Mouse (Mus musculus) heart, adult 8-10 months (tissue): Measurements from ENCODE around the gene Sp7. TPM values are rescaled to one million over a fixed set of nuclear protein-coding genes. Genes with fewer than 3 reads are reported as not detected.

Source experiments
- DNase-seq: peaks from one replicate; pipeline ENCODE4 v3.0.0; 2022; ENCODE audit warnings: low spot score
- total RNA-seq, 4 experiments: library from RNA; stranded (reverse); gene quantifications; 2 replicates each; pipeline ENCODE4 v1.2.4; 2022

Gene Sp7
- not detected for total RNA-seq

DNA sequence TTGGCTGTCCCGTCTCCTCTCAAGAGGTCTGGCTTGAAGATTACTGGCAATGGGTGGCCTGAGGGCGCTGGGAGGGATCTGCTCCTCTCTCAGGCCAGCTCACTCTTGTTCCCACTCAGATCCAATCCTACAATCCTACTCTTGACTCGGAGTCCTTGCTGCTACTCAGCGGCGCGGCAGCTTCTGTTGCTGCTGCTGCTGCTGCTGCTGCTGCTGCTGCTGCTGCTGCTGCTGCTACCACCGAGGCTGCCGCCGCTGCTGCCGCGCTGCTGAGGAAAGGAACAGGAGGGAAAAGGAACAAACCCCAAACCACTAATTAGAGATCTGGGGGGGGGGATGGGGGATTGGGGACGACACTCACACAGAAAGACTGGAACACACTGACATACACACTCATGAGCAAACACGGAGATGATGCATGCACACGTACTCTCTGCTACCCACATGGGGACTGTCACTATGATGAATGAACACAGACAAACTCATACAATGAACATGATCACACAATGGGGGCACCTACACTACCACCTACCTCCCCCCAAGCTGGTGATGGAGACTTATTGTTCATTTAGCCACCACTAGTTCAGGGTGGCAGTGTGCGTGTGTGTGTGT is at the start of gene Sp7:
Sp7 (minus strand) TSS at position 450 of the 612 bp plus-strand sequence.
- no peak for DNase-seq

DNA sequence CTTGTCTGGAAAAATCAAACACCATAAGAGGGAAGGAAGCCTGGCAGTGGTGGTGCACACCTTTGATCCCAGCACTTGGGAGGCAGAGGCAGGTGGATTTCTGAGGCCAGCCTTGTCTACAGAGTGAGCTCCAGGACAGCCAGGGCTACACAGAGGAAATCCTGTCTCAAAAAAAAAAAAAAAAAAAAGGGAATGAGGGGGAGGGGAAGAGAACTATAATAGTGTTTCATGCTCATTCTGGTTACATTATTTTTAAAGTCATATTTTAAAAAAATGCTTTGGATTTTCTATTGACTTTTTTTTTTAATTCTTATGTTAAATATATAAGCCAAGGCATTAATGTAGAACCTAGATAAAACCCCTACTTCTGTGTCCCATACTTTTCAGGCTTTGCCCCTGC is 46.7 kb upstream of the Sp7 start:
- DNase-seq = no peak

DNA sequence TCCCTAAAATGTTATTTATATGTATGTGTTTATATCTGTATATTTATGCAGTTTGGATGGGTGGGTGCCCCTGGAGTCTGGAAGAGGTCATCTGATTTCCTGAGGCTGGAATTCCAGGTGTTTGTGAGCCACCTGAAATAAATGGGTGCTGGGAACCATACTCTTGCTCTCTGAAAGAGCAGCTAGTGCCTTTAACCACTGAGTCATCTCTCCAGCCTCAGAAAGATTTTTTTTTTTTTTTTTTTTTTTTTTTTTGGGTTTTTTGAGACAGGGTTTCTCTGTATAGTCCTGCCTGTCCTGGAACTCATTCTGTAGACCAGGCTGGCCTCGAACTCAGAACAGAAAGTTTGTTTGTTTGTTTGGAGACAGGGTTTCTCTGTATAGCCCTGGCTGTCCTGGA is 44.1 kb upstream of the Sp7 start:
- no peak for DNase-seq

DNA sequence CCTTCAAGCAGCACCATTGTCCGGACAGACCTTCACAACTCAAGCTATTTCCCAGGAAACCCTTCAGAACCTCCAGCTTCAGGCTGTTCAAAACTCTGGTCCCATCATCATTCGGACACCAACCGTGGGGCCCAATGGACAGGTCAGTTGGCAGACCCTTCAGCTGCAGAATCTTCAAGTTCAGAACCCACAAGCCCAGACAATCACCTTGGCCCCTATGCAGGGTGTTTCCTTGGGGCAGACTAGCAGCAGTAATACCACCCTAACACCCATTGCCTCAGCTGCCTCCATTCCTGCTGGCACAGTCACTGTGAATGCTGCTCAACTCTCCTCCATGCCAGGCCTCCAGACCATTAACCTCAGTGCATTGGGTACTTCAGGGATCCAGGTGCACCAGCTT is 42.3 kb upstream of the Sp7 start:
- no peak for DNase-seq

DNA sequence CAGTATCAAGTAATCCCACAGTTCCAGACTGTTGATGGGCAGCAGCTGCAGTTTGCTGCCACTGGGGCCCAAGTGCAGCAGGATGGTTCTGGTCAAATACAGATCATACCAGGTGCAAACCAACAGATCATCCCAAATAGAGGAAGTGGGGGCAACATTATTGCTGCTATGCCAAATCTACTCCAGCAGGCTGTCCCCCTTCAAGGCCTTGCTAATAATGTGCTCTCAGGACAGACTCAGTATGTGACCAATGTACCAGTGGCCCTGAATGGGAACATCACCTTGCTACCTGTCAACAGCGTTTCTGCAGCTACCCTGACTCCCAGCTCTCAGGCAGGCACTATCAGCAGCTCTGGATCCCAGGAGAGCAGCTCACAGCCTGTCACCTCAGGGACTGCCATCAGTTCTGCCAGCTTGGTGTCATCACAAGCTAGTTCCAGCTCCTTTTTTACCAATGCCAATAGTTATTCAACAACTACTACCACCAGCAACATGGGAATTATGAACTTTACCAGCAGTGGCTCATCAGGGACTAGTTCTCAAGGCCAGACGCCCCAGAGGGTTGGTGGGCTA is 41.7 kb upstream of the Sp7 start:
- DNase-seq = no peak

DNA sequence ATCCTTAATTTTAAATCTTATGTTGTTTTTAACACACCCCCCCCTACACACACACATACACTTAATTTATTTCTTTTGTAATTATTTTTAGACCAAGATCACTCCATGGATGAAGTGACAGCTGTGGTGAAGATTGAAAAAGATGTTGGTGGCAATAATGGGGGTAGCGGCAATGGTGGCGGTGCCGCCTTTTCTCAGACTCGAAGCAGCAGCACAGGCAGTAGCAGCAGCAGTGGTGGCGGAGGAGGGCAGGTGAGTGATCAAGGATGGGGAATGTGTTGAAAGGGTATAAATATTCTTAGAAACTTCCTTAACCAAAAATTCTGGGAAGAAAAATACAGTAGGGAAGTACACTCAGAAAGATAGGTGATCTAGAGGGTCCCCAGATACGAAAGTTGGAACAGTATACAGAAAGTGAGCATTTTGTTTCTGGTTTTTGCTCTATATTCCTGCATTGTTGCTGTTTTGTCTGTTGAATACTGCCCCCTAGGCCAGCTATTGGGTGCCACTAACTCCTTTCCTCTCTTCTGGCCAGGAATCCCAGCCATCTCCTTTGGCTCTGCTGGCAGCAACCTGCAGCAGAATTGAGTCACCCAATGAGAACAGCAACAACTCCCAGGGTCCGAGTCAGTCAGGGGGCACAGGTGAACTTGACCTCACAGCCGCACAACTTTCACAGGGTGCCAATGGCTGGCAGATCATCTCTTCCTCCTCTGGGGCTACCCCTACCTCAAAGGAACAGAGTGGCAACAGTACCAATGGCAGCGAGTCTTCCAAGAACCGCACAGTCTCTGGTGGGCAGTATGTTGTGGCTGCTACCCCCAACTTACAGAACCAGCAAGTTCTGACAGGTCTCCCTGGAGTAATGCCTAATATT is 40.9 kb upstream of the Sp7 start:
- DNase-seq = no peak

DNA sequence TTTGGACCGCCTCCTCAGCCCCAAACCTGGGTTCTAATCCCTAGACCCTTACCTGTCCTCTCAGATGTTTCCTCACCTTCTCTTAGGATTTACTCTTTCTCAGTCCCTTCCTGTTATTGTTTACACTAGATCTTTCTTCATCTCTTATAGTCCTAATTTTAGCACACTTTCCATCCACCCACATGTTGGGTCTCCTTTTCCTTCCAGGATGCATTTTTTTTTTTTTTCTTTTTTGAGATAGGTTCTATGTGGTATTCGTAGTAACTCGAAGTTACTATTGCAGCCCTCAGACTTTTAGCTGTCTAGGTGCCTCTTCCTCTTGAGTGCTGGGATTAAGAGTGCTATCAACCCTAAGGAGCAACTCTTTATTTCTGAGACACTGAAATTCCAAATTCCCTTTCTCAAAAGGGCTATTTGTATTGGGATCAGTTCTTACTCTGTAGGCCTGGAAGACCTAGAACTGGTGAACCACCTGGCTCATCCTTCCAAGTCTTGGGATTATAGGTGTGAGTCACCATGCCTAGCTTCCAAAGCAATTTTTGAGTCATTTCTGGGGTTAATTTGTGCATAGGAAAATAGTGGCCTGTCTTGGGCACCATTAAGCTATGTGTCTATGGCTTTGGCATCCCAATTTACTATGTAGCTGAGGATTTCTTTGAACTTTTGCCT is 40.1 kb upstream of the Sp7 start:
- DNase-seq = no peak

DNA sequence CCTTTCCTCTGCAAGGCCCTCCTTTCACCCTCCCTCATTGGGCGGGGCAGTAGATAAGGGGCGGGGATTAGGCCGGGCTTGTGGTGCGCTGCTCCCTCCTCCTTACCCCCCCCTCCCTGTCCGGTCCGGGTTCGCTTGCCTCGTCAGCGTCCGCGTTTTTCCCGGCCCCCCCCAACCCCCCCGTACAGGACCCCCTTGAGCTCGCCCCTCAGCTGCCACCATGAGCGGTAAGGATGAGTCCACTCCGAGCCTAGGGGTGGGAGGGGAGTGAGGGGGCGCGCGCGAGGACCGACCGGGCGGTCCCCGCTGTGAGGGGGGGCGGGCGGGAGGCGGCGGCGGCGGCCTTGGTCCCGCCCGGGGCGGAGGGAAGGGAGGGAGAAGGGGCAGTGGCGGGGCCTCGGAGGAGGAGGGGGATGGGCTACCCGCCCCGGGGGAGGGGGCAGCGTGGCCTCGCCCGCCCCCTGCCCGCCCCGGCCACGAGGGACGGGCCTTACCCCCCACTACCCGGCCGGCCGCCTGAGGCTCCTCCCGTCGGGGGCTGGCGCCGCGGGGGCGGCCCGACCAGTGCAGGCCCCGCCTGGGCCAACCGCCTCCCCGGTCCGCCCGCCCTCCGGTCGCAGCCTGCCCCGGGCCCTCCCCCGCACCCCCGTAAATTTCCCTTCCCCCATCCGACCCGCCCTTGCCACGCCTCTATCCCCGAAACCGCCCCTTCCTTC is 39.4 kb upstream of the Sp7 start:
- DNase-seq = peak; percentile 77

DNA sequence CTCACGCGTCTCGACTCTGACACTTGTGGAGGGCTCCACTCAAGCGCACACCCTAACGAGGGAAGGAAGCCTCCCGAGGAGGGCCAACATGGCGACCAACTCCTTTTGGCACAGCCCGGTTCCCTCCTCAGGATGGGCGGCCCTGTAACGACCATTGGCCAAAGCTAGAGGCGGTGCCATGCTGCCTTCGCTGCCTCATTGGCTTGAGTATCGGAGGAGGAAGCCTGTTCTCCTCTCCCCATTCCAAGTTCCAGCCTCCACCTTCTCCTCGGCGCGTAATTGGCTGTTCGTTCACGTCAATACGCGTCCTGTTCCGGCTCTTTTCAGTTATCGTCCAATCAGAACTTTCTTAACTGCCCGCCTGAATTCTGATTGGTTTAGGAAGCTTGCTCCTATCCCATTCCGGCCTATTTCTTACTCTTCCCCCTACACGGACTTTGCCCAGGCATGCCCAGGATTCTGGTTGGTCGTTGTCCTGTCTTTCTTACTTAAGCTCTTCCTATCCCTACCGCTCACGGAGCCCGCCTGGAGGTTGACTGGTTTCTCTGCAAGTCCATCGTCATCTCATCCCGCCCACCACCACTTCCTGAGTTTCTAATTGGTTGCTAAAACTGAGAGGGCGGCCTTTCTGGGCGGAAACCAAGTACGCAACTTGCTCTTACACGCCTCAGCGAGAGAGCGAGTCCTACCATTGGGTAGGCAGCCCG is 38.7 kb upstream of the Sp7 start, which contains the start of gene Sp1:
Sp1 (plus strand) TSS at position 655 of the 707 bp plus-strand sequence.
- peak; percentile 100 for DNase-seq

DNA sequence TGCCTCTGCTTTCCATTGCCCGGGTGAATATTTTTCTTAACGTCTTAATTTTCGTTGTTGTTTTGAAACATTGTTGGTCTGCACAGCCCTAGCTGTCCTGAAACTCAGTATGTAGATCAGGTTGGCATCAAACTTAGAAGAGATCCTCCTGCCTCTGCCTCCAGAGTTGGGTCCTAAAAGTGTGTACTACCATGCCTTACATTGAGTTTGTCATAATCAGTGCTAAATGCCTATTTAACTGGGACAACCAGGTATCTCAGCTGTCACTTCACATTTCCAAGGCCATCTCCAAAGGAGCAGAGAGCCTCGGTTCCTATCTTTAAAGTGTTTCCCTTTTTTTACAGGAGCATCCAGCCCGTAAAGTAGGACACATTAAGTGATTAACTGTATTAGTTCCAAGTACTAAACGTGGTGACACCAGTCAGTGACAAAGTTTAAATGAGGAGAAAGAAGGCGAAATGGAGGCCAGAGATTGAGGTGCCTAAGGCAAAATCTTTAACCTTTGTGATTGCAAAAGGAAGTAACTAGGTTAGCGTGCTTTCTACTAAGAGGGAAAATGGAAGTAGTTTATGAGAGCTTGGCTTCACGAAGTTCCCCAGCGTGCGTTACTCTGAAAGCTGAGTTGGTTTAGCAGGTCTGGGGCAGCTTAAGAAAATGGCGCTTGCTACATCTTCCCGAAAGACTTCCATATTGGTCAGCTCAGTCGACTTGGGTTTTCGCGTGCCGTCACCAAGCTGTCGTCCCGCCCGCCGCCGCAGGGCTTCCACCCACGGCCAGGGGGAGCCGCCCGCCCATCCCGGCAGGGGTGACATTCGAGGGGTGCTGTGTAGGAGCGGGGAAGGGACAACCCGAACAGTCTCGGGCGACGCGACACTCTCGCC is 37.9 kb upstream of the Sp7 start:
- no peak for DNase-seq

DNA sequence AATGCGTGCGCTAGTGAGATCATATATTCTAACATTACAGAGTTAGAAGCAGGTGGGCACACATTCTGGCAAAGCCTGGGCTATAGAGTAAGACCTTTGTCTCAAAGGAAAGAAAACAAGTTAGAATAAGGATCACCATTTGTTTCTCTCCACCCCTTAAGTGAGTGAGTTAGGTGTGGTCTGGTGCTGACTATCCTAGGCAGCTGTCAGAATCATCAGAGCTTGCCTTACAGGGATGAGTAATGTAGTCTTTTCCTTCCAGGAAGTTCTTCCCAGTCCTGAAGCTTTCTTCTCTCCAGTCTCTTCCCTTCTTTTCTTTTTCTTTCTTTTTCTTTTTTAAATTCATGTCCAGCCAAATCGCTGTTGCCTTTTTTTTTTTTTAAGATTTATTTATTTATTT is 35.2 kb upstream of the Sp7 start:
- no peak for DNase-seq

DNA sequence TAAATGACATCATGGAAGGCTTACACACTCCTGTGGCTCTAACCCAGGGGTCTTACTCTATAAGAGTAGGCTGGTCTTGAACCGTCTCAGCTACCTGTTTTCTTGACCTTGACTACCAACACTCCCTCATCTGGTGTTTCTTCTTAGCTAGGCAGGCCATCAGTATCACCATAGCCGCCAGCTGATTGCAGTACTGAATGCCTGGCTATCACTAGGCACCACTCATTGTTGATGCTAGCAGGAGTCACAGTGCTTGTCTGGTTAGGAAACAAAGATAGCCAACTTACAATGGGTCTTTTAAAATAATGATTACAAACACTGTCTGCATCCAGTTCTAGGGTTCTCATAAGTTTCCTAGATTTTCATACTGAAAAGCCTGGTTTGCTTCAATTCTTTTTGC is 34.3 kb upstream of the Sp7 start:
- DNase-seq = no peak

DNA sequence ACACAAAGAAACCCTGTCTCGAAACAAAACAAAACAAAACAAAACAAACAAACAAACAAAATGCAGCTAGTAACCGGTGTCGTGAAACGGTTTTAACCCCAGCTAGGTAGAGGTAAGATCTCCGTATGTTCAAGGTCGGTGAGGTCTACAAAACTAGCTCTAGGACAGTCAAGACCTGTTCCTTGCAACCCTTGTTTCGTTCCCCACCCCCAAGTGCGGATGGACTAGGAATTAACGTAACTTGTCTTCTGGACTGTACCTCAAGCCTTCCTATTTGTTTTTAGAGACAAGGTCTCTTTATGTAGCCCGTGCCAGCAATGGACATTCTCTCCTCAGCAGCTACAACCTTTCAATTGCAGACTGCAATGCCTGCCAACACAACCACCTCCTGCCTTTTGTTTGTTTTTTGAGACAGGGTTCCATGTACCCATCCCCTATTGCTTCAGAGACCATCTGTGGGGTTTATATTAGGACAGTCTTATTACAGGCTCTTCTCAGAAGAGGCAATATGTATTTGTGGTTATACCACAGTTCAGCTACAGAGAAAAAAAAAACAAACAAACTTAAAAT is 33.6 kb upstream of the Sp7 start:
- DNase-seq = no peak

DNA sequence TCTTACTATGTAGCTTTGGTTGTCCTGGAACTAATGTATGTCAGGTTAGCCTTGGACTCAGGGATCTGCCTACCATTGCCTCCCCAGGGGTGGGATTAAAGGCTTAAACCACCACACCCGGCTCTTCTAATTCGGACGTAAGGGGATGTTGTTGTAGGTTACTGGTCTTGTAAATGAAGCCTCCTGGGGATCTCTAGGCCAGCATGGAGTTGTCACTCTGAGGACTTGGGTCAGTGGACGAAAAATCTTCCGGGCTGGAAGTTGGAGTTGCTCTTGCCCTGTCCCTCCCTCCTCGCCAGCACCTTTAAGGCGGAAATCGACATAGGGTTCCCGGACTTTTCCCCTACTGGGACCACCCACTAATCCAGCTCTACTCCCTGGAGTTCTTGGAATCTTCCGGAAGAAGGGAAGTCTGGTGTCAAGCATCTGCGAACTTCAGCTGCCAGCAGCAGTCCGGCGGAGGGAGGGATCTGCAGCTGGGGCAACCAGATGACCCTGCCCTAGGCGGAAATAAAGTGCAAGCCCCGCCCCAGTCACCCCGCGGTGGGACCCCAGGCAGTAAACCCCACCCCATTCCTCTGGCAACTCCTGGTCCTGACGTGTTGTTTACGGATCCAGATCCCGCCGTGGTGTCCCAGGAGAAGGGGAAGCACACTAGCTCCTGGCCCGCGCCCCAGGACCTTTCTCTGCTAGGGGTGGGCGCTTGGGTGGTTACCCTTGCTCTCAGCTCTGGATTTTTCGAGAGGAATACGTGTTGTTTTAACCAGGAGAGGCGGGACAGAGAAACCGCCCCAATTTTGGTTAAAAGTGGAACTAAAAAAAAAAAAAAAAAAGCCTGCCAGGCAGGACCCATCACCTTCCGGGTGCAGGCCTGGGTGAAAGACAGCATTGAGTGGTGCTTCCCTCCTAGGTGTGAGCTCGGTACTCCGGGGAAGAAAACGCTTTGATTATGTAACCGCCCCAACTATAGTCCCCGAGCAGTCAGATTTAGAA is 32.5 kb upstream of the Sp7 start:
- peak; percentile 95 for DNase-seq

DNA sequence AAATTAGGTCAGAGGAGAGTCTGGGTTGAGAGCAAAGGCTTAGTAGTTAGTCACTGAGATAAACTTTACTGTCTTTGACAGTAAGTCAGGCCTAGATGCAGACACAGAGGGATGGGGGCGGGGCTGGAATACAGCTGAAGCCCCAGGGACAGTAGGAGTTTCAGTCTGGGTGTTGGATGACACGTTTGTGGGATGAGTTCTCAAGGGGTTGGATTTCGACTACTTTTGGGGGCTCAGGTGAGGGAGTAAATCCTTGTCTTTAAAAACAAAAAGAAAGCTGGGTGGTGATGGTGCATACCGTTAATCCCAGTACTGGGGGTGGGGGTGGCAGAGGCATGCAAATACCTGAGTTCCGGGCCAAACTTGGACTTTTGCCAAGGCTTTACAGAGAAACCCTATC is 31.6 kb upstream of the Sp7 start:
- DNase-seq = no peak

DNA sequence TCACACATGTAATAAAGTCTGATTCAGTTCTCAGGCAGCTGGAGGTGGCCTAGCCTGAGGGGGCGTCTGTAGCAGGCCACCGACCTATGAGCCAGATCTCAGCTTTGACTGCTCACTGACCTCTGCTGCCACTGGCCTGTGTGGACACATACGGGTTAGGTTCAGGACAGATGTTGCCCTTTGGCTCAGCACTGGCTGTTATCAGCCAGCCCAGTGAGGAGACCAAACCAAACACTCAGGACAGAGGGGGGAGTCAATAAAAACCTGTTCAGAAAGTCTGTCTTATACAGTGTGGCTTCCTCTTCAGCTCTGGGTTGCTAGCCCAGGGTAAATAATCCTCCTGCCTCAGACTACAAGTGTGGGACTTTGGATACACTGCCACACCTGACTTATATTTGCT is 28.1 kb upstream of the Sp7 start:
- no peak for DNase-seq

DNA sequence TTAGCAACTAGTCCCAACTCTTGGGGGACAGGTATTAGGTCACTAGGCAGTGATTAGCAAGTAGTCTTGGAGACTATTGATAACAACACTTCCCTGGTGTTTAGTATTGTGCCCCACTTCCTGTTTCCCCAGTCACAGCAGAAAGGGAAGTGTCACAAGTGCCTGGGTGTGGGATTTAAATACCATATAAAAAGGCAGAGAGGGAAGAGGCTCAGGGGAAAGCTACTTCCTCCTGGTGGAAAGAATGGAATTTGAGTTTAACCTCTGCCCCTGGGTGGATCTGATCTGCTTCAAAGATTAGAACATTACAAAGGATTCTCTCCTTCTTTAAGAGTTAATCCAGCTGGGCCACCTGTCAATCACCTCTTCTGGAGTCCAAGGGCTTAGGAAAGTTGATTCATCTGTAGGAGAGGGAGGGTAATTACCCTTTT is 26.6 kb upstream of the Sp7 start:
- peak; percentile 76 for DNase-seq

DNA sequence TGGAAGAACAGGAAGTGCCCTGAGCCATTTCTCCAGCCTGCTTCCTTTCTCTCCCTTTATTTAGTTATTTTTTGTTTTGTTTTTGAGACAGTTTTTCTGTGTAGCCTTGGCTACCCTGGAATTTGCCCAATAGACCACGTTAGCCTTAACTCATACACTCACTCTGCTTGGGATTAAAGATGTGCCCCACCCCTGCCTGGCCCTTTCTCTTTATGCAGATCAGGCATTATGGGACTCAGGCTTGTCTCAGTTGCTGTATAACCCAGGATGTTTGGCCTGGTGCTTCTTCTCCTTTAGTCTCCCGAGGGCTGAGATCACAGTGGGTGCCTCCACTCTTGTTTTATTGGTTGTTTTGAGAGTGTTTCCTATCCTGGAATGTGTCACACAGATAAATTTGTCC is 25.5 kb upstream of the Sp7 start:
- peak; percentile 24 for DNase-seq
